Mouse (Mus musculus) MEL-GATA-1-ER (cell line): ENCODE measurements around the gene Odc1.
"Not testable (repeated sequence)": the region's sequence is repeated elsewhere in the genome, so short reads cannot be mapped to it uniquely, and the experiment has no call there.

ENCODE experiments used
- DNase-seq: peaks from one replicate; pipeline ENCODE4 v3.0.0-alpha.2; 2012; ENCODE audit warnings: low read depth; ENCODE audit errors: extremely low read depth

The Odc1 gene

DNA sequence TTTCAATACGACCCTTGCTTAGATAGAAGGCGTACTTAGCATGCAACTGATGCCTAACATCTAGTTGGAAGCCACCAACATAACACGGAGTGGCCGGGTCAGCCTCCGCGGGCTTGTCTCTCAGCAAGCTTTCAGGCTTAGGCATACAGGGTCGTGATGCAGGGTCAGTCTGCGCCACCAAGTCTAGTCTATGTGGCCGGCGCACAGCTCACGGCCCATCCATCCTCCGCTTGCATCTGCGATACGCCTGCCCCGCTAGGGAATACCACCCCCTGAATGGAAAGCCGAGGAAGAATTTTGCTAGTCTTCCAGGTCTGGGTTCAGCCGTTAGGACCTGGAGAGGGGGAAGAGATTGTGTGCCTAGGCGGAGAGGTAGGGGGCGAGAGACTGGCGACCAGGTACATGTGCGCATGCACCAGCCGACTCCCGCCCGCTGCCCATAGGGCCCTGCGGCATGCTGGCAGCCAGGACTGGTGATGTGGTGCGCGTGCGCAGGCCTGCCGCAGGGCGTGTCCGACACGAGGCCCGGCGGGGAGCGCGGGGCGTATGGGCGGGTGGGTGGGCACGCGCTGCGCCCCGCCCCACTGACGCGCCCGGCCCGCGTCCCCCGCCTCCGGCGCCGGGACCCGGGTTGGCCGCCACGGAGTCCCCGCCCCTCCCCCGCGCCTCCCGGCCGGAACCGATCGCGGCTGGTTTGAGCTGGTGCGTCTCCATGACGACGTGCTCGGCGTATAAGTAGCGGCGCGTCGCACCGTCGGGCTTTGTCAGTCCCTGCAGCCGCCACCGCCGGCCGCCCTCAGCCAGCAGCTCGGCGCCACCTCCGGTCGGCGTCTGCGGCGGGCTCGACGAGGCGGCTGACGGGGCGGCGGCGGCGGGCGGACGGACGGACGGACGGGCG lies at the start of gene Odc1:
Gene Odc1 (plus strand): TSS at position 586 of the 898 bp plus-strand sequence.
- DNase-seq: peak; percentile 75

DNA sequence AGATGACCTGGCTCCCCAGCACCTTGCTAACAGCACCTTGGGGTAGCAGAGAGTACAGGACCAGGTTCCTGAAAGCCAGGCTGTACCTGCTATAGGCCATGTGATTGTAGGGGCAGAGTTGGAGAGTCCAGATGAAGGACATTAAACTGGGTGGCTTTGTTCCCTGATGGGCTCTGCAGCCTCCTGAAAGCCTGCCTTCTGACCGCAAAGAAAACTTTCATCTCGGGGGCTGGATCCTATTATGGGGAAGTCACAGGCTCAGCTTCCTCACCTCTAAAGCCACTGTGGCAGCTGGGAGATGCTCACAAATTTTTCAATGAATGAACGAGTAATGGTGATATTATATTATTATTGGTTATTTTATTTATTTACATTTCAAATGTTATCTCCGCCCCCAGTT lies 49.8 kb upstream of the Odc1 start:
- DNase-seq: no peak

- DNase-seq: no peak
Measured at GRCm38 (mm10) chr12:17495858-17496451, 48.6 kb upstream of the Odc1 start.

- DNase-seq: peak; percentile 7
Measured at GRCm38 (mm10) chr12:17505620-17506074, 38.9 kb upstream of the Odc1 start.

DNA sequence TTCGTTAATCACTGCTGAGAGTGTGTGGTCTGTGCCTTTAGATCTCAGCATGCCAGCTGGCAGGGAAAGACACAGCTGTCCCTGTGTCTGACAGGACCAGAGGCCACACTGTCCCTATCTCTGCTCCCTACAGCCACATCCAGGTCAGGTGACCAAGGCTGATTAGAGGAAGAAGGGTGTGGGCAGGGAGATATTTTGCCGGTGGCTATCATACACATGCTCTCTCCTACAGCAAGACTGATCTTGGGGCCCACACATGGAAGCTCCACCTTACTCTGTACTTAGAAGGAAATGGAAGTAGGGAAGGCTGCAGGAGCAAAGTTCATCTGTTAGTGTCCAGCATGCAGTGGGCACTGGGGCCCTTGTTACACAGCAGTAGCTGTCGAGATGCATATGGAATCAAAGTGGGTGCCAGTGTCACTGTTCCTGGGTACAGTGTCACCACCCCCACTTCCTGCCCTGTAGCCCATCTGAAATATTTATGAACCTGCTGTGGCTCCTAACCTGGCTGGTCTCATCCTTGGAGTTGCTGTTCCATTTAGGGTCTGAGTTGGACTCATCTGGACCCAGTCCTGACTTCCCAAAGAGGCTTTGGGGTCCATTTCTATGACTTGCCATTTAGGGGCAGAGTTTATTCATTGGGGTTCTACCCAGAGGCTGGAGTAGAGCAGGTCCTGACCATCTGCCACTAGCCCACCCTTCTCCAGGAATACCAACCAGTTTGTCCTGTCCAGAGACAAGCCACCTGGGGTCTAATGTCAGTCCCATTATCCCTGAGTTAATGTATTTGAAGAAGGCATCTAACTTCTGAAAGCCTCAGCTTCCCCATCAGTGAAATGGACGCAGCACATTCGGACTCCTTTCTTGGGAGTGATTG lies 38.2 kb upstream of the Odc1 start:
- DNase-seq: peak; percentile 47

DNA sequence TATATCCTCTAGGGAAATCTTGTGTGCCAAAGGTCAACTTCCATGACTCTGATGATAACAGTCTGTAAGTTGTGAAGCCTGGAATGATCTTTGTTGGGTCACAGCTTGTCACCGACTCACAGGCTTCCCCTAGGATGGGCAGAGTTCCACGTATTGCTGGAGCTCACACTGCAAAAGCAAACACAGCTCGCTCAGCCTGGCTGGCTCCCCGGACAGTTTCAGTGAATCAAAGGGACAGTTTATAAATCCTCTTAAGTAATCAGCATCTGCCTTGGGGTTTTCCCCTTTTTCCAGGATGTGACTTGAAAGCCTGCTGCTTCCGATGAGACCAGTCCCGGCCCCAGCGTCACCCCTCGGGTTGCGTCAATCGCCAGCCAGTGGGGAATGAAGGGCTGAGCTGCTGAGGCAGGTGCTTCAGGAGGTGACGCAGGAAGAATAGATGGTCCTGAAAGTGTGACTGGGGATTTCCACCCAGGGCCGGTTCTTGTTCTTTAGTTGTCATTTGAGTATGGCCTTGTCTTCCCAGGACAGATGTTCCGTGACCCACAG lies 37.5 kb upstream of the Odc1 start:
- DNase-seq: no peak

DNA sequence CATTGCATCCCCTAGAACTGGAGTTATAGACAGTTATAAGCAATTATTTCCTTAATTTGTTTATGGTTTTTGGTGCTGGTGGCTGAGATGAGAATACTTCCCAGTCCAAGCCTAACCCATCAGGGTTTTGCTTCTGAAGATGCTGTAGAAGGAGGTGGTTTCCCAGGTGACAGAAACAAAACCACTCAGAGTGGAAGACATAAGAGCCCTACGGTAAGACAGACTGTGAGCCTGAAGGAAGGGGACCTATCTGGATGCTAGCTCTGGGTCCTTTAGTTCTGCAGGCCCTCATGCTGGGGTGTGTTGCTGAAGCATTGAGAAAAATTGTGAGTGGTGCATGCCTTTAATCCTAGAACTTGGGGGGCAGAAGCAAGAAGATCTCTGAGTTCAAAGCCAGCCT lies 35.3 kb upstream of the Odc1 start:
- DNase-seq: no peak

DNA sequence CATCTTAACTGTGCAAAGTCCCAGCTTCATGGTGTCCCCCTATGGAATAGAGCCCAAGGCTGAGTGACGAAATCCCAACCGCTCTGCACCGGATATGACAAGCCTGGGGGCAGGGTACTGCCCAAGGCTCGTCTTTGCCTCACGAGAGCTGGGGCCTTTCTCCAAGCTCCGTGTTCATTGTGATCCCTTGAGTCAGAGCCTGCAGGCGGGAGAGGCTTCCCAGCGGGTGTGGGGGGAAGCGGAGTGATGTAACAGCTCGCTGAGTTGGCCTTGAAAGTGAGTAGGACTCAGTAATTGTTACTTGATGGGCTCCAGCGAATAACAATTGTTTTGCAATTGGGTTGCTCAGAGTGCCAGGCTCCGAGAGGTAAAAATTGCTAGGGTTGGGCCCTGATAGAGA lies 34.4 kb upstream of the Odc1 start:
- DNase-seq: no peak

DNA sequence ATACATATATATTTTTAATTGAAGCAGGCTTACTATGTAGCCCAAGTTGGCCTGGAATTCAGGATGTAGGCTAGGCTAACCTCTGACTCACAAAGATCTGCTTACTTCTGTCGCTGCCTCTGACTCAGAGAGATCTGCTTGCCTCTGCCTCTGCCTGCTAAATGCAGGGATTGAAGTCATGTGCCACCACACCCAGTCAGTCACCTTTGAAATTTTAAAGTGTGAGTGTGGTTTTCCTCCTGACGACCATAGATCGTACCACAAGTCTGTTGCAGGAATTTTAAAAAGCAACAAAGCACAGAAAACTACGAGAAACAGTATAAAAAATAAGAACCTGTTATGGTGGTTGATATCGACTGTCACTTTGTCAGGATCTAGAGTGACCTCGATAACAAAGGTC lies 33.6 kb upstream of the Odc1 start:
- no peak for DNase-seq

GRCm38 (mm10) chr12:17529180-17529579 lies 15.4 kb upstream of the Odc1 start:
- no peak for DNase-seq

DNA sequence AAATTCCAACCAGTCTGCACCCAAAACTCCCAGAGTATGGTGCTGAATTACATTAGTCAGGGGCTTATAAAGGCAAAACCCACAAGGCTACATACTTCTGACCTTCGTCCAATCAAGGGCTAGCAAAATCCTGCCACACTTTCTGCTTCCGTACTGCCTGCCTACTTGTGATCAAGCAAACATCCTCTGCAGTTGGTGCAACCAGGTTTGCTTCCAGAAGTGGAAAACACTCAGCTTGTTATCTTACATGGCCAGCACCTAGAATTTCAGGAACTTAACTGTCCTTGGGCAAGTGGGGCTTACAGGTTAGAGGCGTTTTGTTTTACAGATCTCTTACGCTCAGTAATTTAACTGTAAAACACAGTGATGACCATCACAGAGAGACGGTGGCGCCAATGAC lies 14.9 kb upstream of the Odc1 start:
- DNase-seq: peak; percentile 94

DNA sequence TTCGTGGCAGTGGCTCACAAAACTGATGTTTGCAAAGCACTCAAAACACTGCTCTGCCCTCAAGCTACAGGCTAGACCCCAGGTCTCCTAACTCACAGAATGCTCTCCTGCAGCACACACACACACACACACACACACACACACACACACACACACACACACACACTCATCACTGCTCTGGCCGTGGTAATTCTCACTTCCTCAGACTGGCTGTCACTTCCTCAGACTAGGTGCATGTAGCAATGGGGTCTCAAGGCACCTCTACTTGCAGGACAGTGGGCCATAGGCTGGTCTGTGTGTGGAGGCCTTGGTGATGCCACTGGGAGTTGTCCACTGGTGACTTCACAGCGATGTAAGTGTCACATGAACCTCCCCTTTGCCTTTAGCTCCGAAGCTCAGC lies 13.8 kb upstream of the Odc1 start:
- no peak for DNase-seq

DNA sequence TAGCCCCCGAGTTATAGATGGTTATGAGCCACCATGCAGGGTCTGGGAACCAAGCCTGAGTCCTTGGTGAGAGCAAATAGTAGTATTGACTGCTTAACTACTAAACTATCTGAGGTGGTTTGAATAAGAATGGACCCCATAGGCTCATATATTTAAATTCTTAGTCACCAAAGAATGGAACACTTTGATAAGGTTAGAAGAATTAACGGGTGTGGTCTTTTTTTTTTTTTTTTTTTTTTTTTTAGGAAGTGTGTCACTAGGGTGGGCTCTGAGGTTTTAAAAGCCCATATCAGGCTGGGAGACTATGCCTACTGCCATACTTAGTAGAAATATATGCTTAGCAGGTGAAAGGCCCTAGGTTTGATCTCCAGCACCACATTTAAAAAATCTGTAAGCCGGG lies 8.4 kb upstream of the Odc1 start:
- no peak for DNase-seq

- DNase-seq: peak; percentile 73
Measured at GRCm38 (mm10) chr12:17537147-17537546, 7.4 kb upstream of the Odc1 start.

GRCm38 (mm10) chr12:17538087-17538486 lies 6.5 kb upstream of the Odc1 start:
- DNase-seq: peak; percentile 85

GRCm38 (mm10) chr12:17539041-17539440 lies 5.6 kb upstream of the Odc1 start:
- no peak for DNase-seq

GRCm38 (mm10) chr12:17540040-17540552 lies 4.5 kb upstream of the Odc1 start:
- no peak for DNase-seq

- no peak for DNase-seq
Measured at GRCm38 (mm10) chr12:17545107-17545571, 545 bp downstream of the Odc1 start.

DNA sequence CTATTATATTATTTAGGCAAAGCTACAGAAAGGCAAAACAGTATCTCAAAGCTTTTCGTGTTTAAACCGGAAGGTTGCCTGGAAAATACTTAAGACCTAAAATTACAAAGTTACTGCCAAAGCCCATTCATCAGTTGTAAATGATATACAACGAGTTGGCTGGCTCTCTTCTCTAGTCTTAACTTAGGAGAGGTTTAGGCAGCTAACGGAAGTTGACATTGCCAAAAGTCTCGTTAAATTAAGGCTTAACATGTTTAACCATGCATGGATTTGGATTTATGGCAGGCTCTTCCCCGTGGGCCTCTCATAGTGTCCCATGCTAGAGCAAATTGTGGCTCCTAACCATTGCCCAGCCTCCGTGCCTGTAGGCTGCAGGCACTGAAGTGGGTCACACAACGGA lies 1.3 kb downstream of the Odc1 start:
- DNase-seq: no peak

DNA sequence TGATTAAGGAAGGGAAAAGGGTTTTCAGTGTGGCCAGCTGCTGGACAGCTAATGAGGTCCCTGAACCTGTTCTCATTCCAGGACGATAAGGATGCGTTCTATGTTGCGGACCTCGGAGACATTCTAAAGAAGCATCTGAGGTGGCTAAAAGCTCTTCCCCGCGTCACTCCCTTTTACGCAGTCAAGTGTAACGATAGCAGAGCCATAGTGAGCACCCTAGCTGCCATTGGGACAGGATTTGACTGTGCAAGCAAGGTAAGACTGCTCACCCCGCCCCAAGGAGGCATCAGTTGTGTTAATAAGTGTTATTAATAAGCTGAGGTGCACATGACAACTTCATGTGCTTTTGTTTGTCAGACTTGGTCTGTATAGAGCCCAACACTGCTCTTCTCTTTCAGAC lies 3.0 kb downstream of the Odc1 start:
- DNase-seq: not testable (repeated sequence)

DNA sequence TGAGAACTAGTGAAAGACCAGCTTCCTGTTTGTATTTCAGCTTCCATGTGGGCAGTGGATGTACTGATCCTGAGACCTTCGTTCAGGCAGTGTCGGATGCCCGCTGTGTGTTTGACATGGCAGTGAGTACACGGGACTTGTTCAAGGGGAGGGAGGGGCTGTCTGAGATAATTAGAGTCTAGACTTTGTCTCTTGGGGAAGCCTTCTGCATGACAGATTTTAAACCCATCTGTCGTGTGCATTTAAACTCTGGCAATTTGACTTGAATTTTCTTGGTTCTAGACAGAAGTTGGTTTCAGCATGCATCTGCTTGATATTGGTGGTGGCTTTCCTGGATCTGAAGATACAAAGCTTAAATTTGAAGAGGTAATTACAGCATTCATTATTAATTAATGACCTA lies 3.9 kb downstream of the Odc1 start:
- no peak for DNase-seq
